Mouse (Mus musculus) forebrain, embryonic 16.5 days (tissue): Measurements from ENCODE around the gene Srsf1. TPM values are rescaled to one million over a fixed set of nuclear protein-coding genes. Genes with fewer than 3 reads are reported as not detected.

Experiments
- ATAC-seq: fragments of 200-750 bp; cut with Nextera tagmentation; 2 replicates; pipeline ENCODE4 v1.8.0; 2017; ENCODE audit warnings: mild to moderate bottlenecking, moderate library complexity
- H3K27ac ChIP-seq: fragments of 300-500 bp; sonication (generic); 2 replicates; pipeline ENCODE4 v1.5.1; 2014; ENCODE audit warnings: low read length, control low read depth
- H3K27me3 ChIP-seq: fragments of 300-500 bp; sonication (generic); replicated peaks from 2 replicates; pipeline ENCODE4 v1.6.1; 2014; ENCODE audit warnings: low read length; ENCODE audit not compliant: control insufficient read depth, insufficient read depth
- H3K36me3 ChIP-seq: fragments of 300-500 bp; sonication (generic); 2 replicates; pipeline ENCODE4 v1.6.1; 2014; ENCODE audit not compliant: control insufficient read depth, insufficient read depth
- H3K4me1 ChIP-seq: fragments of 300-500 bp; sonication (generic); replicated peaks from 2 replicates; pipeline ENCODE4 v1.6.1; 2014; ENCODE audit warnings: low read length; ENCODE audit not compliant: control insufficient read depth, insufficient read depth
- H3K4me2 ChIP-seq: fragments of 300-500 bp; sonication (generic); 2 replicates; pipeline ENCODE4 v1.6.1; 2014; ENCODE audit warnings: mild to moderate bottlenecking, low read length, control low read depth
- H3K4me3 ChIP-seq: fragments of 300-500 bp; sonication (generic); replicated peaks from 2 replicates; pipeline ENCODE4 v1.5.1; 2014; ENCODE audit warnings: mild to moderate bottlenecking, low read length, control low read depth
- H3K9ac ChIP-seq: fragments of 300-500 bp; sonication (generic); replicated peaks from 2 replicates; pipeline ENCODE4 v1.6.1; 2014; ENCODE audit warnings: low read depth, low read length, control low read depth
- H3K9me3 ChIP-seq: fragments of 300-500 bp; sonication (generic); 2 replicates; pipeline ENCODE4 v1.6.1; 2016; ENCODE audit warnings: low read length; ENCODE audit not compliant: control insufficient read depth
- WGBS: fragments of 180-500 bp; shearing (Covaris S2); extraction: QIAGEN DNeasy Blood & Tissue Kit; methylation state at CpG from one replicate; pipeline ENCODE4 v1.1.7; 2014; 5-methylcytosine and 5-hydroxymethylcytosine counted together
- polyA plus RNA-seq: library from polyadenylated mRNA; unstranded; fragments of >200 nt; fragmentation: Nextera tagmentation; extraction: Ambion mirVana; gene quantifications from 2 replicates; pipeline ENCODE4 v1.2.1, GENCODE M21; 2015

Srsf1 gene
- polyA plus RNA-seq, 1 experiment from 2014 or later: 290 TPM

DNA sequence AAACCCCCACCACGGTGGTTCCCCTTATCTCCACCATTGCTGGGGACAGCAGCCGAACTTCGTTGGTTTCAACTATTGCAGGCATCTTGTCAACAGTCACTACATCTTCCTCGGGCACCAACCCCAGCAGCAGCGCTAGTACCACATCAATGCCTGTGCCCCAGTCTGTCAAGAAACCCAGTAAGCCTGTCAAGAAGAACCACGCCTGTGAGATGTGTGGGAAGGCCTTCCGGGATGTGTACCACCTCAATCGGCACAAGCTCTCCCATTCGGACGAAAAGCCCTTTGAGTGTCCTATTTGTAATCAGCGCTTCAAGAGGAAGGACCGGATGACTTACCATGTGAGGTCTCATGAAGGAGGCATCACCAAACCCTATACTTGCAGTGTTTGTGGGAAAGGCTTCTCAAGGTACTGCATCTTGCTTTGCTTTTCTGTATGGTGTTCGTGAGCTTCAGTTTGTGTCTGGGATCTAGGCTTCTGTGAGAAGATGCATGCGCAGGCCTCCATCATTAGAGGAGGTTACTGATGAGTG lies 26.2 kb downstream of the Srsf1 start:
- Histone ChIP-seq H3K4me3 (no peak overlapping the region; the same call in 1 of the 2 replicates), H3K9me3 (no peaks in the 10 kb centered on the region), H3K4me2 (no peak overlapping the region), H3K27ac (no peak overlapping the region), H3K27me3 (no peaks in the 10 kb centered on the region), H3K4me1 (peaks cover 45% of the 10 kb centered on the region), H3K9ac (no peak overlapping the region), H3K36me3 (peaks cover 19% of the 10 kb centered on the region)
- 82% methylated on average over 14 of the region's 14 CpGs for WGBS
- no peak for ATAC-seq

DNA sequence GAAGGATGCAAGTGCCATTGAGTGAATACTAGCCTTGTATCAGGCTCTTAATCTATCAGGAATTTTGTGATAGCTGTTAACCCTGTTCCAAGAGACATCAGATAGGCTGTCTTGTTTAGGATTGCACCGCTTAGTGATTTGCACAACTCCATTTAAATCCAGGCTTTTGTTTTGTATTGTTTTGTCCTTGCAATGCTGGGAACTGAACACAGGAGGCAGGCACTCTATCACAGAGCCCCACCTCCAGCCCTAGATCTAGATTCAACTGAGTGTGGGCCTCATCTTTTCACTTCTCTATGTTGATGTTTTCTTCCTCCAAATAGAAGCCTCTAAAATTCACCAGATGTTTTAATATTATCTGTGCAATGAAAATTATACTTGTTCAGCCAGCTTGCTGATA lies 28.5 kb downstream of the Srsf1 start:
- Histone ChIP-seq H3K4me1 (peaks cover 32% of the 10 kb centered on the region), H3K9ac (no peak overlapping the region), H3K36me3 (peaks cover 33% of the 10 kb centered on the region), H3K9me3 (no peaks in the 10 kb centered on the region), H3K27ac (no peak overlapping the region), H3K4me2 (no peak overlapping the region), H3K4me3 (no peak overlapping the region), H3K27me3 (no peaks in the 10 kb centered on the region)
- WGBS: 0% methylated on average over 1 of the region's 1 CpGs
- ATAC-seq: no peak

DNA sequence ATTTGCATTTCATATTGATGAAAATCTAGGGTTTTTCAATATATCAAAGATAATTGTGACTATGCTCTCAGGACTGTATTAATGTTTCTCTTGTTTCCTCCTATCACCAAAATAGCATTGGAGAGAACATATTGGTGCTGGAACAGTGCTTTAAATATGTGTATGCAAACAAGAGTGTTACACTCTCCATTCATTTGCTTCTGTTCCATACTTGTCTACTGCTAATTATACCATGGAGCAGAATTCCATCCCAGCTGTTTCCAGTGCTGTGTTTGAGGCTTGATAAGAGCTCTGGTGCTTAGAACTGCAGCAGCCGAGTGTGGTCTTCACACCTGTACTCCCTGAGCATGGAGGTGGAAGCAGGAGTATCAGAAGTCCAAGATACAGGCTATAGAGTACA lies 29.2 kb downstream of the Srsf1 start:
- H3K27me3 ChIP-seq: no peaks in the 10 kb centered on the region
- H3K4me2 ChIP-seq: no peak overlapping the region
- WGBS: 79% methylated on average over 1 of the region's 1 CpGs
- H3K36me3 ChIP-seq: peaks cover 40% of the 10 kb centered on the region
- no peak overlapping the region for H3K9ac ChIP-seq
- ATAC-seq: no peak
- H3K9me3 ChIP-seq: no peaks in the 10 kb centered on the region
- H3K27ac ChIP-seq: no peak overlapping the region
- peaks cover 25% of the 10 kb centered on the region for H3K4me1 ChIP-seq
- H3K4me3 ChIP-seq: no peak overlapping the region

DNA sequence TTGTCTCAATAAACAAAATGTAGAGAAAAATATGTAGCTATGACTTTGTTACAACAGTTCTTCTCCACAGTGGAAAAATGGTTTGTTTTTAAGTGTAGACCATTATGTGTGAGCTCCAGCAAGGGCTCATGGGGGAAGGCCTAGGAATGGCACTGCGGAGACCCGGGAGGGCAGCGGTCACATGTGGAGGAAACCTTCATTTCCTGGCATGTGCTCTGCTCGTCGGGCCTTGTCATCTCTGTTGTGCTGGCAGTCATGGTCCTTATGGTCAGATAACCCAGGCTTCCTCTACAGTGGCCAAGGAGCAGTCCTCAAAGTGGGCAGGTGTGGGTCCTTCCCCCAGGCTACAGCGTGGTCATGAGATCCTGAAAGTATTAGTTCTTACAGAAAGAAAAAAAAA lies 36.5 kb downstream of the Srsf1 start:
- no peak for ATAC-seq
- Histone ChIP-seq H3K27me3 (no peaks in the 10 kb centered on the region), H3K36me3 (peaks cover 25% of the 10 kb centered on the region)

DNA sequence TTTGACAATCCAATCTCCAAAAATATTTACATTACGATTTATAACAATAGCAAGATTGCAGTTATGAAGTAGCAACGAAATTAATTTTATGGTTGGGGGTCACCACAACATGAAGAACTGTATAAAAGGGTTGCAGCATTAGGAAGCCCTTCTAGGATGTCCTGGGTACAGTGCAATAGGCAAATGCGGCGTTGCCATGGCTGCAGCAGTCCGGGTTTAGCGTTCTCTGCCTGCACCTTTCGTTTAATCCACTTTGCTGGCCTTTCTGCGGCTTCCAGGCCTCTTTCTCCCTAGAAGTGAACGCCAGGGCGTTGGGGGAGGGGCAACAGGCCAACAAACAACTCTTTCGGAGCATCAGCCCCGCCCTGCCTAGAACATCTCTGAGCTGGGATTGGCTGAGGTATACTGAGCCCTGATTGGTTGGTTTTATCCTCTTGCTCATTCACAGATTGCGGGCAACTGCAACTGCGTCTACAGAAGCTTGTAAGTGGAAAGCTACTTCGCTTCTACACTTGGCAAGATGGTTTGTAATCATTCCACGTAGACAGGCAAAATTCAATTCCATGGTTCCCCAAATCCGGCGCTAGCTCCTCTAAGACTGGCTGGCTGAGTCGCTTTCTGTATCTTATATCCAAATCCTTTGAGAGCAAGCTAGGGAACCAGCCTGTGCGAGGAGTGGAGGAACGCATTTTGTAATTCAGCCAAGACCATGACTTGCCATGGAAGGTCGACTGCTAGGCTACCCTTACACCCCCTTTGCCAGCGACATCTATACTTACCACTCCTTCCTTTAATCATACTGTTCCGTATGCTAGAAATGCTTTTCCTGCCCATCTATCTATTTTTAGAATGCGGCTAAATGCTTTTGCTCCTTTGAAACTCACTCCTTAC lies 39.8 kb downstream of the Srsf1 start:
- 5% methylated on average over 25 of the region's 25 CpGs for WGBS
- Histone ChIP-seq H3K9me3 (no peaks in the 10 kb centered on the region), H3K9ac (peak overlapping the region; percentile 55), H3K36me3 (0 out of 2 replicates have a peak, but pooled peaks cover 2% of the 10 kb centered on the region), H3K4me3 (peak overlapping the region; percentile 37), H3K4me1 (peaks cover 15% of the 10 kb centered on the region), H3K27ac (peak overlapping the region; percentile 84), H3K27me3 (no peaks in the 10 kb centered on the region), H3K4me2 (peak overlapping the region; percentile 61)
- peak; percentile 99 for ATAC-seq

More for the DNA sequence above, 36.5 kb downstream of the Srsf1 start:
- no peak overlapping the region for H3K4me2 ChIP-seq
- WGBS: 86% methylated on average over 6 of the region's 6 CpGs
- no peak overlapping the region for H3K4me3 ChIP-seq
- H3K27ac ChIP-seq: no peak overlapping the region
- no peak overlapping the region for H3K9ac ChIP-seq
- peaks cover 15% of the 10 kb centered on the region for H3K4me1 ChIP-seq
- H3K9me3 ChIP-seq: no peaks in the 10 kb centered on the region

DNA sequence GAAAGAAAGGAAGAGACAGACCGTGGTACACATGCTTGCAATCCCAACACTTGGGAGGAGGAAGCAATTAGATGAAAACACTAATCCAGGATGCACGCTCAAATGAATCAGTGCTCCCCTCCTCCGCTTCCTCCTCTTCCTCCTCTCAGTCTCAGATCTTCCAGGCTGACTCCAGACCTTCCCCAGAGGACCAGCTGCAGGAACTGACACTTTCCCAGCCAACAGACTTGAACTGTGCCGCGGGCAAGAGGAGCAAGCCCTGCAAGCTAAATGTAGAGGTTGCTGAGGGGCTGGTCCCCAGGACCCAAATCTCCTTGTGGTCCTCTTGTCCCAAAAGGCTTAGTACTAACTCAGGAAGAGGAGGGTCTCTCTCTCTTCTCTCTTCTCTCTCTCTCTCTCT lies 42.0 kb downstream of the Srsf1 start:
- Histone ChIP-seq H3K4me3 (no peak overlapping the region), H3K4me1 (peaks cover 15% of the 10 kb centered on the region), H3K4me2 (no peak overlapping the region), H3K36me3 (no peaks in the 10 kb centered on the region), H3K9ac (no peak overlapping the region), H3K9me3 (no peaks in the 10 kb centered on the region), H3K27me3 (no peaks in the 10 kb centered on the region), H3K27ac (no peak overlapping the region)
- WGBS: 73% methylated on average over 5 of the region's 5 CpGs
- ATAC-seq: no peak

DNA sequence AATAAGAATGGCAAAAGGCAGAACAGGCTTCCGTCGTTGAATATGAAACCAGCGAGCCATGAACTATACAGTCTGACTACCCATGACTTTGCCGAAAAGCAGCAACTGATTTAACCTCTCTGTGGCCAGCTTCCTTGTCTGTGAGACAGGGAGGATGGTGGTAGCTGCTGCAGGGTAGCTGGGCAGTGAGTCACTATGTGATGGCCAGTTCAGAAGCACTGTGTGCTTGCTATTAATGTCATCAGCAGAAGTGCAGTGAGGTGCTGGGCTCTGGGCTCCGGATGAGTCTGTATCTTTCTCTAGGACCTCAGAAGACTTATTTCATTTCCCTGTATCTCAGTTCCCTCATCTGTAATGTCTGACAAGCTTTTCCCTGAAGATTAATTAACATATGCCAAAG lies 43.1 kb downstream of the Srsf1 start:
- no peak overlapping the region for H3K27ac ChIP-seq
- 69% methylated on average over 5 of the region's 5 CpGs for WGBS
- ATAC-seq: no peak

DNA sequence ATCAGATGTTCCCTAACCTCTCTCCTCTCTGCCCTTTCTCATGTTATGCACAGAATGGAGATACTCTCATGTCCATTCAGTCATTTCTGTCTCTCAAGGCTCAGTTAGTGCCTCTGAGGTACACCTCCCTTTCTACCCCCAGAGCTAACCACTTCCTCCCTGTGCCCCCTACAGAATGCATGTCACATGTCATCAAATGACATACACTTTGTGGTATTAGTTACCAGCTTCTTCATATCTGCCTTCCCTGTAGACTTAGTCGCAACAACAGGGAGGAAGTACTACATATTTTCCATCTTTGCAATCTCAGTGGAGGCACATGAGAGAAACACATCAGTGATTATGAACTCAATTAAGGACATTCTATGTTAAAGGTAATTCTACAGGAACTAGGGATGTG lies 44.8 kb downstream of the Srsf1 start:
- H3K4me2 ChIP-seq: no peak overlapping the region
- ATAC-seq: no peak

More for the DNA sequence above, 43.1 kb downstream of the Srsf1 start:
- Histone ChIP-seq H3K36me3 (no peaks in the 10 kb centered on the region), H3K4me1 (peaks cover 15% of the 10 kb centered on the region), H3K4me2 (no peak overlapping the region), H3K9me3 (no peaks in the 10 kb centered on the region), H3K9ac (no peak overlapping the region), H3K27me3 (no peaks in the 10 kb centered on the region), H3K4me3 (no peak overlapping the region)

DNA sequence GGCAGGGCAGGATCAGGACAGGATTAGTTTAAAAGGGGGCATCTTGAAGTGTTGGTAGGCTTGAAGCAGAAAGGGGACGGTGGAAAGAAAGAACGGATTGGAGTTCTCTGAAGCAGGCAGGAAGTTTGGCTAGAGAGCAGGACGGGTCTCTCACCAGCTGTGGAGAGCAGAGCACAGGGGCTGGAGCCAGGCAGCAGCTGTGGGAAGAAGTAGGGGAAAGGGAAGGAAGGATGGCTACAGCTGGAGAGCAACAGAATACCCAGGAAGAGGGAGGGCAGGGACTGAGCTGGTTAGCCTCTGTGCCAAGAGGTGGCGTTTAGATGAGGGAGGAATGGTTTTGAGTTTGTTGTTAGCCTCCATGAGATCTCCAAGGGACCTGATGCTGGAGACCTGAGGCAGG lies 50.0 kb downstream of the Srsf1 start:
- H3K4me3 ChIP-seq: no peak overlapping the region
- no peak for ATAC-seq
- 40% methylated on average over 4 of the region's 4 CpGs for WGBS

More for the DNA sequence above, 44.8 kb downstream of the Srsf1 start:
- Histone ChIP-seq H3K27me3 (no peaks in the 10 kb centered on the region), H3K27ac (no peak overlapping the region), H3K9ac (no peak overlapping the region), H3K4me1 (peaks cover 6% of the 10 kb centered on the region), H3K9me3 (no peaks in the 10 kb centered on the region), H3K36me3 (no peaks in the 10 kb centered on the region), H3K4me3 (no peak overlapping the region)
- 91% methylated on average over 1 of the region's 1 CpGs for WGBS

More for the DNA sequence above, 50.0 kb downstream of the Srsf1 start:
- Histone ChIP-seq H3K4me2 (no peak overlapping the region), H3K27ac (no peak overlapping the region), H3K4me1 (peaks cover 20% of the 10 kb centered on the region), H3K9me3 (no peaks in the 10 kb centered on the region), H3K27me3 (no peaks in the 10 kb centered on the region), H3K36me3 (no peaks in the 10 kb centered on the region), H3K9ac (no peak overlapping the region)
